Comparison of ENCODE assay signal across 10 mouse cellular contexts in the genomic region with DNA sequence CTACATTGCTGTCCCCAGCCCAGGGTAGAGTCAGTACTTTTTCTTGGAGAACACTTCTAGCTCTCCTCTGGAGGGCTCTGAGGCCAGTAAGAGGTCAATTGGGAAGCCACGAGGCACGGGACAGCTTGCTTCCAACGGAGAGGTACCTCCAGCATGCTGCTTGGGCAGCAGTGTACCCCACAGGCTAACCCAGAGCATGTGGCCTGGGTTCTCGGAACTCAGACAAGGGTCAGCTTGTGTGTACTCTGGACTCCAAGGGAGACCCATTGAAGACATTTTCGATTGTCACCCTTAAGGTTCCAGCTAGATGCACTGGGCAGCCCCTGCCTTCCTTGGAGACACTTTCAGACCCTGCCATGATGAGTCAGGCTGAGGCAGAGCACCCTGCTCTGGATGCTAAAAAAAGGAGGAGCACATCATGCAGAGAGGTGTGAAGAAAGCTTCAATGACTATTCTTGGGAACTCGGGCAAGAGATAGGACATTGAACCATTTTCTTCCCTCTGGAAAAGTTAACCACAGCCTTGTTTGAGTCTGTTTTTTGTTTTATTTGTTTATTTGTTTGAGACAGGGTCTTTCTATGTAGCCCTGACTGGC. TPM values are rescaled to one million over a fixed set of nuclear protein-coding genes. Genes with fewer than 3 reads are reported as not detected.
DNase-seq lines count a peak whose midpoint lies in the region; ATAC-seq and TF ChIP-seq lines count a peak whose summit lies in the region.
"Had no signal": no experiment of that assay in that cellular context is flagged by ENCODE, and none has a peak within 500 bp of the region (broad histone marks: within the 10 kb centered on the region; RNA-seq: fewer than 3 reads in every experiment).

No protein-coding gene starts in this region.

- H3K9ac ChIP-seq in liver, adult 2 months (ENCODE audit: low read depth, low read length) = peak overlapping the region; percentile 8; the same call in 1 of the 2 replicates
- H3K9ac ChIP-seq in liver, embryonic 11.5 days (ENCODE audit: low read depth, low read length) = no peak overlapping the region
- peak overlapping the region; percentile 64 for H3K9ac ChIP-seq in ES-E14 (ENCODE audit: insufficient read depth, low read depth, low read length, poor library complexity, severe bottlenecking)
- no peak overlapping the region for H3K9ac ChIP-seq in forebrain, embryonic 12.5 days
- H3K9ac ChIP-seq: lung, embryonic 14.5 days had no signal

- peaks cover 3% of the 10 kb centered on the region; the same call in 1 of the 2 replicates for H3K4me1 ChIP-seq in liver, adult 2 months (ENCODE audit: control insufficient read depth, insufficient read depth, low read length)
- H3K4me1 ChIP-seq in liver, embryonic 11.5 days (replicated peaks; ENCODE audit: control insufficient read depth, insufficient read depth, low read length) = peaks cover 8% of the 10 kb centered on the region
- peaks cover 0 to 18% of the 10 kb centered on the region in 2 experiments; a peak in 3 of 4 replicates for H3K4me1 ChIP-seq in ES-E14 (ENCODE audit: control insufficient read depth in 2 of 2, insufficient read depth in 2 of 2, low read length in 2 of 2, poor library complexity in 1 of 2)
- H3K4me1 ChIP-seq in forebrain, embryonic 12.5 days = peaks cover 19% of the 10 kb centered on the region

- intact Hi-C loops in heart, postnatal 36 days (cut with DNase I) = loop anchor here (5.0 kb wide), 1 partner anchor 34 kb away; no protein-coding TSS in a partner anchor

- H3K27me3 ChIP-seq in liver, adult 2 months (ENCODE audit: control insufficient read depth, insufficient read depth, low read length) = no peaks in the 10 kb centered on the region
- peaks cover 35% of the 10 kb centered on the region for H3K27me3 ChIP-seq in liver, embryonic 11.5 days (replicated peaks; ENCODE audit: control insufficient read depth, insufficient read depth, low read length)
- H3K27me3 ChIP-seq in forebrain, embryonic 12.5 days = peaks cover 54% of the 10 kb centered on the region

- no peak for TF ChIP-seq POLR2A in liver, adult 2 months (IDR thresholded peaks at IDR 0.05; ENCODE audit: extremely low read depth, insufficient read depth, low read length)

- 69% methylated on average over 6 of the region's 6 CpGs for WGBS in liver, adult 2 months
- 58% methylated on average over 6 of the region's 6 CpGs for WGBS in liver, embryonic 11.5 days
- 70% methylated on average over 6 of the region's 6 CpGs for WGBS in forebrain, embryonic 12.5 days

- no peak overlapping the region for H3K4me2 ChIP-seq in liver, embryonic 11.5 days
- H3K4me2 ChIP-seq in forebrain, embryonic 12.5 days = no peak overlapping the region
- H3K4me2 ChIP-seq: lung, embryonic 14.5 days had no signal

- H3K27ac ChIP-seq in liver, adult 2 months (replicated peaks; ENCODE audit: insufficient read depth, low read depth, low read length) = peak overlapping the region; percentile 17
- H3K27ac ChIP-seq in liver, embryonic 11.5 days (ENCODE audit: low read depth, low read length) = no peak overlapping the region
- peak overlapping the region; percentile 72 for H3K27ac ChIP-seq in ES-E14 (ENCODE audit: insufficient read depth, low read depth, low read length, poor library complexity, severe bottlenecking)
- H3K27ac ChIP-seq in forebrain, embryonic 12.5 days = no peak overlapping the region

- no peak for TF ChIP-seq CTCF in liver, adult 2 months (IDR thresholded peaks at IDR 0.05; ENCODE audit: low read depth, low read length)

- ATAC-seq in liver, embryonic 11.5 days (replicated peaks; ENCODE audit: low FRiP score) = no peak
- ATAC-seq in forebrain, embryonic 12.5 days (ENCODE audit: low FRiP score) = no peak
- ATAC-seq in inflammation-experienced regulatory T-cells, adult 6 months = no peak

- in situ Hi-C loops in ES-E14 (cut with MboI; ENCODE audit: low sequenced_read_pairs in 2 of 2, unreplicated experiment in 2 of 2) = no loop called here

- peaks cover 4% of the 10 kb centered on the region; the same call in 1 of the 2 replicates for H3K36me3 ChIP-seq in liver, adult 2 months (ENCODE audit: control insufficient read depth, insufficient read depth, low read length)
- H3K36me3 ChIP-seq in liver, embryonic 11.5 days (ENCODE audit: control insufficient read depth, insufficient read depth, low read length) = no peaks in the 10 kb centered on the region
- H3K36me3 ChIP-seq in ES-E14 (ENCODE audit: control insufficient read depth, insufficient read depth, low read length, poor library complexity, severe bottlenecking) = peaks cover 46% of the 10 kb centered on the region
- H3K36me3 ChIP-seq in forebrain, embryonic 12.5 days (replicated peaks) = no peaks in the 10 kb centered on the region

- no peak overlapping the region for H3K4me3 ChIP-seq in liver, adult 2 months (ENCODE audit: insufficient read depth, low read depth, low read length)
- H3K4me3 ChIP-seq in liver, embryonic 11.5 days (ENCODE audit: low read depth, low read length) = no peak overlapping the region
- H3K4me3 ChIP-seq in ES-E14 (ENCODE audit: insufficient read depth in 1 of 2, low read depth in 1 of 2, low read length in 2 of 2, poor library complexity in 1 of 2, severe bottlenecking in 1 of 2) = peak overlapping the region; percentile 89 to 96; a peak in 2 of 4 replicates
- no peak overlapping the region for H3K4me3 ChIP-seq in forebrain, embryonic 12.5 days (replicated peaks)

- peak; percentile 22 for DNase-seq in gastrocnemius, adult 18-20 months (ENCODE audit: low spot score)
- DNase-seq in gastrocnemius, postnatal 4 days (ENCODE audit: low spot score in 2 of 2) = no peak
- no peak for DNase-seq in liver, adult 2 months (ENCODE audit: extremely low read depth, low read depth, low spot score)
- DNase-seq in liver, embryonic 11.5 days (ENCODE audit: low spot score) = no peak
- DNase-seq in ES-E14 (ENCODE audit: low read depth, low spot score) = no peak
- peak; percentile 47 to 52 for DNase-seq in heart, postnatal 36 days
- DNase-seq: lung, embryonic 14.5 days; thymus, postnatal 36 days had no signal

- peaks cover 9% of the 10 kb centered on the region; the same call in 1 of the 2 replicates for H3K79me2 ChIP-seq in liver, adult 2 months (ENCODE audit: control insufficient read depth, insufficient read depth, low read length)

- no peaks in the 10 kb centered on the region for H3K9me3 ChIP-seq in liver, embryonic 11.5 days (ENCODE audit: control insufficient read depth, low read length)
- H3K9me3 ChIP-seq in ES-E14 (ENCODE audit: control insufficient read depth, insufficient read depth, low read depth, low read length) = no peaks in the 10 kb centered on the region
- no peaks in the 10 kb centered on the region for H3K9me3 ChIP-seq in forebrain, embryonic 12.5 days

TF ChIP-seq in ES-E14, 5 proteins besides CTCF, POLR2A, EP300 and RAD21:
- TF ChIP-seq MAFK (IDR thresholded peaks at IDR 0.05; ENCODE audit: insufficient read depth, low read depth, low read length) (no peak), CHD2 (IDR thresholded peaks at IDR 0.05; ENCODE audit: low read depth, low read length) (no peak), HCFC1 (IDR thresholded peaks at IDR 0.05; ENCODE audit: borderline replicate concordance, insufficient read depth, low read length) (no peak), ZNF384 (IDR thresholded peaks at IDR 0.05; ENCODE audit: low read depth, low read length) (no peak), ZC3H11A (IDR thresholded peaks at IDR 0.05; ENCODE audit: borderline replicate concordance, low read depth, low read length) (no peak)

RNA-seq across cellular contexts. Expression of a gene that starts 4.4 kb away (rescaled TPM):
- 10 to 100 TPM; 22.5 to 37.9 TPM for total RNA-seq in gastrocnemius, adult 18-20 months (2021)
- total RNA-seq in gastrocnemius, postnatal 4 days (2021) = 10 to 100 TPM; 40.0 to 47.7 TPM
- 2.7 and 2.8 TPM in 2 replicates for total RNA-seq in liver, adult 2 months (2014; rRNA removed)
- 4.4 and 6.0 TPM in 2 replicates for polyA plus RNA-seq in liver, adult 2 months (2012; rRNA removed)
- 5.3 and 5.5 TPM in 2 replicates for polyA plus RNA-seq in liver, embryonic 11.5 days (2014; fragmentation: Nextera tagmentation; extraction: Ambion mirVana)
- total RNA-seq in ES-E14 (2012; rRNA removed) = 55.0 and 58.5 TPM in 2 replicates
- 10 to 100 TPM; 42.2 to 97.6 TPM for total RNA-seq in heart, postnatal 36 days (2021)
- 4.6 and 5.0 TPM in 2 replicates for polyA plus RNA-seq in forebrain, embryonic 12.5 days (2016; fragmentation: Nextera tagmentation; extraction: Ambion mirVana)
- 10 to 100 TPM; 21.0 to 28.1 (median 24.3) TPM for polyA plus RNA-seq in inflammation-experienced regulatory T-cells, adult 6 months (2017; shearing (Covaris generic))

RNA-seq across cellular contexts. Expression of a gene that starts 18.2 kb away (rescaled TPM):
- 1 to 10 TPM; 1.8 to 3.4 TPM for total RNA-seq in gastrocnemius, adult 18-20 months (2021)
- total RNA-seq in gastrocnemius, postnatal 4 days (2021) = 10 to 100 TPM; 29.3 to 31.8 TPM
- 0.54 and 1.0 TPM in 2 replicates for total RNA-seq in liver, adult 2 months (2014; rRNA removed)
- 0.37 and 0.42 TPM in 2 replicates for polyA plus RNA-seq in liver, adult 2 months (2012; rRNA removed)
- 20.8 TPM in 2 replicates for polyA plus RNA-seq in liver, embryonic 11.5 days (2014; fragmentation: Nextera tagmentation; extraction: Ambion mirVana)
- total RNA-seq in ES-E14 (2012; rRNA removed) = 13.0 and 21.2 TPM in 2 replicates
- 10 to 100 TPM in 1 of 2 experiments, 1 to 10 TPM in 1; 6.9 to 10.2 TPM for total RNA-seq in heart, postnatal 36 days (2021)
- polyA plus RNA-seq in forebrain, embryonic 12.5 days (2016; fragmentation: Nextera tagmentation; extraction: Ambion mirVana) = 34.4 and 36.6 TPM in 2 replicates
- polyA plus RNA-seq in inflammation-experienced regulatory T-cells, adult 6 months (2017; shearing (Covaris generic)) = 100 to 1,000 TPM in 1 of 3 experiments, 10 to 100 TPM in 2; 20.4 to 115 (median 45.5) TPM

Comparison
In these comparisons a context has a peak if more than half of its experiments do, and no peak if none do; other contexts are left out.
1. DNase-seq: peak in gastrocnemius, adult 18-20 months (single experiment) and heart, postnatal 36 days (2 of 2); none in gastrocnemius, postnatal 4 days (0 of 2), liver, adult 2 months (single experiment), liver, embryonic 11.5 days (single experiment) and ES-E14 (single experiment).
2. H3K27ac ChIP-seq: peak in liver, adult 2 months (single experiment) and ES-E14 (single experiment); none in liver, embryonic 11.5 days (single experiment) and forebrain, embryonic 12.5 days (single experiment).
3. H3K9ac ChIP-seq: peak in liver, adult 2 months (single experiment) and ES-E14 (single experiment); none in liver, embryonic 11.5 days (single experiment) and forebrain, embryonic 12.5 days (single experiment).
4. H3K4me3 ChIP-seq: peak in ES-E14 (2 of 2); none in liver, adult 2 months (single experiment), liver, embryonic 11.5 days (single experiment) and forebrain, embryonic 12.5 days (single experiment).